Mouse (Mus musculus) E14TG2a.4 (cell line): ENCODE measurements around the gene Arhgef3.

Source experiments
- CTCF ChIP-seq: conservative IDR thresholded peaks from 2 replicates; pipeline ENCODE4 v1.5.1; 2014; ENCODE audit warnings: low read length
- NANOG ChIP-seq: IDR thresholded peaks from 2 replicates; pipeline ENCODE4 v1.6.1; 2014; ENCODE audit warnings: borderline replicate concordance, low read length, mixed read lengths
- POU5F1 ChIP-seq: IDR thresholded peaks from 2 replicates; pipeline ENCODE4 v1.6.1; 2014; ENCODE audit warnings: low read length, borderline replicate concordance

DNA sequence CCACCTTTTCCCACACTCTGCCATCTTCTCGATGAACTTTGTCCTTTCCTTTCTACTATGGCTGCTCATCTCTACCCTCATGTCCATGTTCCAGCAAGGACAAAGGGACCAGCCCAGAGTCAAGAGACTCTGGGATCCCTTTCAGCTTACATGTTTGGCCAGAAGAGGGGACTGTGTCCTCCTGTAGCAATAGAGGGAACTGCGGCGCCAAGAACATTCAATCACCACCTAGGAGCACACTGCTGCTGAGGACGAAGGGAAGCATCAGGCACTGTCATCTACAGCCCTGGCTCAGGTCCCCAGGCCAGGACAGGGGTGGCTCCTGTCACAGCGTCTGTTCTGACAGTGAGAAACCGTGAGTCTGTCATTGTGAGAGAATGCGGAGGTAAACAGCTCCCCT is 65.1 kb downstream of the Arhgef3 start:
- TF ChIP-seq CTCF: no peak
- TF ChIP-seq NANOG: no peak
- no peak for TF ChIP-seq POU5F1
